Mouse (Mus musculus) spleen, adult 2 months (tissue): ENCODE measurements at regions not wholly inside any gene's neighbourhood (a gene's known extent, or its start where the extent isn't known, plus 50 kb on each side); places are given as distances from the start of the nearest gene placed in this dataset.

Experiments
- DNase-seq, 2 experiments: peaks; one replicate each; pipeline versions ENCODE4 v3.0.0 to v3.0.0-alpha.2; 2012 to 2021; ENCODE audit warnings: low spot score in 2 of 2, low read depth in 1 of 2
- H3K27ac ChIP-seq: fragments of 200-500 bp; 2 replicates; pipeline ENCODE4 v1.5.1; 2012; ENCODE audit warnings: low read length, inconsistent platforms; ENCODE audit not compliant: insufficient read depth
- H3K27me3 ChIP-seq: fragments of 200-500 bp; 2 replicates; pipeline ENCODE4 v1.6.1; 2012; ENCODE audit warnings: mild to moderate bottlenecking, moderate library complexity, low read length, inconsistent platforms; ENCODE audit not compliant: control insufficient read depth, insufficient read depth
- H3K36me3 ChIP-seq: fragments of 200-500 bp; 2 replicates; pipeline ENCODE4 v1.6.1; 2012; ENCODE audit warnings: mild to moderate bottlenecking, low read length, inconsistent platforms; ENCODE audit not compliant: control insufficient read depth, insufficient read depth
- H3K4me1 ChIP-seq: fragments of 200-500 bp; 2 replicates; pipeline ENCODE4 v1.6.1; 2011; ENCODE audit warnings: inconsistent platforms; ENCODE audit not compliant: control insufficient read depth, insufficient read depth, insufficient read length
- H3K4me3 ChIP-seq: fragments of 200-500 bp; 2 replicates; pipeline ENCODE4 v1.5.1; 2011; ENCODE audit warnings: mild to moderate bottlenecking, inconsistent platforms; ENCODE audit not compliant: insufficient read depth, insufficient read length; ENCODE audit errors: extremely low read depth
- CTCF ChIP-seq: fragments of 200-500 bp; IDR thresholded peaks from 2 replicates; pipeline ENCODE4 v1.5.1; 2011; ENCODE audit warnings: mild to moderate bottlenecking, inconsistent platforms; ENCODE audit not compliant: insufficient read depth, insufficient read length, insufficient replicate concordance; ENCODE audit errors: extremely low read depth
- POLR2A ChIP-seq: fragments of 200-500 bp; IDR thresholded peaks from 2 replicates; pipeline ENCODE4 v1.6.1; 2011; ENCODE audit warnings: low read depth, low read length, inconsistent platforms
- WGBS: fragments of 180-500 bp; shearing (Covaris S2); methylation state at CpG from one replicate; pipeline ENCODE4 v1.1.7; 2018; 5-methylcytosine and 5-hydroxymethylcytosine counted together

DNA sequence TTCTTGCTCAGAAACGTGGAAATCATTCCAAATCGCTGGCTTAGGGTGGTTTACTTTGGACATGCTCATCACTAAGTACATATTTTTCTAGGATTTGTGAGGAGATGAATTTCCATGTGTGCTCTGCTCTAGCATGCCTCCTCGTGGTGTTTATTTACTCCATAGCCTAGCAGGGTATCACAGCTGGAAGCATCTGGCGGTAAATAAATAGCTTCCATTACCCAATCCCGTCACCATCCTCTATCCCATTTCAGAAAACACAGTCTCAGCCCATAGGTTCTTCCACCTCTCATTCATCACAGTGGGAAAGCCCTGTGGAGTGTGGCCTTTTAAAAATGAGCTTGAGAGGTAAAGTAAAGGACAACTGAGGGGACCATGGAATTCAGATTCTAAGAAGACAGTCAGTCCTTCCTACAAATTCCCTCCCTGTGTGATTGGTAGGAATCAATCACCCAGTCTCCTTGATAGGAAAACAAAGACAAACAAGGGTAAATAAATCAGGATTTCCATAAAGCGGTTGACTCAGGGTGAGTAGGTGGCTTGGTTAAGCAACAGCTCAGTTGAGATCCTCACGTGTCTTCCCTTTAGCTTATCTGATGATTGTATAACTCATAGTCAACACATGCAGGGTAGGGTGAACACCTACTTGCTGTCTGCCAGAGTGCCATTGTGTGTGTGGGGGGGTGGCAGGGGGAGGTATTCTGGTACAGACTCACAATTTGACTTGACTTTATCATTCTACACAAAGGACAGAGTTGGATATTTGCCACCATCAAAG is 156.9 kb upstream of the Gm12728 start:
- Histone ChIP-seq H3K4me3 (no peak overlapping the region), H3K27ac (no peak overlapping the region), H3K4me1 (no peaks in the 10 kb centered on the region), H3K36me3 (no peaks in the 10 kb centered on the region), H3K27me3 (no peaks in the 10 kb centered on the region)
- no peak for TF ChIP-seq POLR2A
- no peak for TF ChIP-seq CTCF
- WGBS, result 88% methylated on average over 7 of the region's 7 CpGs
- DNase-seq, result no peak

DNA sequence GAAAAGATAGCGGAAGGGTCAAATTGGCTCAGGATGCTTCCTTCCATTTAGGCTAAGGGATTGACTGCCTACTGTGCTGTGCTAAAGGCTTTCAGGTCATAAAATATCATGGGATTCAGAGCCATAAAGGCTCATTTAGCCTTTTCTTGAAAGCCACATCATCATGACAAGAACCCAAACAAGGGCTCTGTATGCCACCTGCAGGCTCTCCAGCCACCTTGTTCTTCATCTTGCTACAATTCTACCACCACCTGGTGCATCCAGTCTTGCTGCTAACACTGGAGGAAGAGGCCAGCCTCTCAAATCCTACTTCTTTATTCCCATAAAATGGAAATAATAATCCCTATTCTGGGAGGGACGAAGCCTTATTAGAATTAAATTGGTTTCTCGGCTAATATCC is 155.9 kb upstream of the Gm12728 start:
- Histone ChIP-seq H3K36me3 (no peaks in the 10 kb centered on the region), H3K27ac (no peak overlapping the region), H3K27me3 (no peaks in the 10 kb centered on the region), H3K4me3 (no peak overlapping the region), H3K4me1 (no peaks in the 10 kb centered on the region)
- 96% methylated on average over 3 of the region's 3 CpGs for WGBS
- no peak for DNase-seq
- TF ChIP-seq POLR2A (no peak), CTCF (no peak)

DNA sequence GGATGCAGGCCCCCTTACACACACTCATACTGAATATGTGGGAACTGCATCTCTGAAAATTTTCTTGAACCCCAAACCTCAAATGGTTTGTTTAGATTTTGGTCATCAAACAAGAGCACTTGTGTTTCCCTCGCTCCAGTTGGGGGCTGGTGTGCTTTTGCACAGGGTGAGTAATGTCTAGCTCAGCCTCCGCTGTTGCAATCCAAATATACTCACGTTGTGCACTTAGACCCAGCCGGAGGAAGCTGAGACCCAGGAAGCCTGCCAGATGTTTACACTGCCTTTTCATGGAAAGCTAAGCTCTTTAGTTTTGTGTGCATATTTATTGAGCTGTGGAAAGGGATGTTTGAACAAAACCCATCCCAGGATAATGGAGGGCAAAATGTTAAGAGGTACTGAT is 148.9 kb upstream of the Gm12728 start:
- TF ChIP-seq CTCF (no peak), POLR2A (no peak)
- 80% methylated on average over 4 of the region's 4 CpGs for WGBS
- H3K4me1 ChIP-seq, result no peaks in the 10 kb centered on the region
- H3K4me3 ChIP-seq, result no peak overlapping the region
- no peaks in the 10 kb centered on the region for H3K36me3 ChIP-seq
- DNase-seq, result no peak
- no peak overlapping the region for H3K27ac ChIP-seq
- H3K27me3 ChIP-seq, result no peaks in the 10 kb centered on the region

DNA sequence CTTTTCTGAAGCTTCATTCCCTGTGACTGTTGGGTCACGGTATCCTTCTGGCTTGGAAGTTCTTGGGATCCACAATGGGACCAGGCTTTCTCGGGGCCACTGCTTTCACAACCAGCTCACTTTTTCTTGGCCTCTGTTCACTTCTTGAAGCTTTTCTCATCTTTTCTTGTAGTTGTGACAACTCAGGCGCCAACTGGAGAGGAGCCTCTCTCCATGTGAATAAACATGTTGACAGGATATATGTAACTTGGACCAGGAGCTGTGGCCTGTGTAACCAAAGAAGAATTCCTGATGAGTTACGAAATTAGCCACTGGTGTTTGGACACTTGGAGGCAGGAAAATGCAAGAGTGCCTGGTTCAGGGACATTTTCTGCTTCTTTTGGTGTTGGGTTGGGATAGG is 148.1 kb upstream of the Gm12728 start:
- 87% methylated on average over 4 of the region's 4 CpGs for WGBS

DNA sequence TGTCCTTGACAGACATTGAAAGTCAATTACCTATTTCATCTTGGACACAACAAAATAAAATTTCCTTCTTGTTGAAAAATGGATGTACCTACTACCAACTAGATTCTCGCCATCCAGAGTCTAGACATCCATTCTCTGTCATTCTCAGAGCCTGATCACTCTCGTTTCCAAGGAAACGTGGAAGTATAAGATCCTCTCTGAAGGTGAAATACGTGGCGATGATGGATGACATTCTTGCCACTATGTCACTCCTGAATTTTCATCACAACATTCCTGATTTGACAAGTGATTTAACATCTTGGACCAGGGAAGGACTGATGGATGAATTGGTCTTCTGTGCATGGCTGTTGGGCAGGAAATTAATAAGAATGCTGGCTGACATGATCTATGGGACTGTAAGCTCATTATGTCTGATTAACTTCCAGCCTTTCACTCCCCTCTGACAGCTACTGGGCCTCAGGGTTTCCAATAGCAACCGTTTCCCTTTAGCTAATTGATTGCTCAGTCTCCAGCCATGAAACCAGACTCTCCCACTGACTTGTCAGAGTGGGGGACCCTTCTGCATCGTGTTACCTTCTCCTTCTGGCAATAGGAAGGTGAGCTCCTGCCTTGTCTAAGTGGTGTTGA is 140.7 kb upstream of the Gm12728 start:
- TF ChIP-seq POLR2A (no peak), CTCF (no peak)
- no peak overlapping the region for H3K4me3 ChIP-seq
- WGBS, result 75% methylated on average over 7 of the region's 7 CpGs
- no peak overlapping the region for H3K27ac ChIP-seq
- DNase-seq, result no peak
- no peaks in the 10 kb centered on the region for H3K4me1 ChIP-seq
- no peaks in the 10 kb centered on the region for H3K36me3 ChIP-seq
- H3K27me3 ChIP-seq, result no peaks in the 10 kb centered on the region

More for the DNA sequence above, 148.1 kb upstream of the Gm12728 start:
- no peak overlapping the region for H3K27ac ChIP-seq
- TF ChIP-seq POLR2A, result no peak
- TF ChIP-seq CTCF, result no peak
- H3K4me1 ChIP-seq, result no peaks in the 10 kb centered on the region
- H3K27me3 ChIP-seq, result no peaks in the 10 kb centered on the region
- no peak for DNase-seq
- no peaks in the 10 kb centered on the region for H3K36me3 ChIP-seq
- no peak overlapping the region for H3K4me3 ChIP-seq

DNA sequence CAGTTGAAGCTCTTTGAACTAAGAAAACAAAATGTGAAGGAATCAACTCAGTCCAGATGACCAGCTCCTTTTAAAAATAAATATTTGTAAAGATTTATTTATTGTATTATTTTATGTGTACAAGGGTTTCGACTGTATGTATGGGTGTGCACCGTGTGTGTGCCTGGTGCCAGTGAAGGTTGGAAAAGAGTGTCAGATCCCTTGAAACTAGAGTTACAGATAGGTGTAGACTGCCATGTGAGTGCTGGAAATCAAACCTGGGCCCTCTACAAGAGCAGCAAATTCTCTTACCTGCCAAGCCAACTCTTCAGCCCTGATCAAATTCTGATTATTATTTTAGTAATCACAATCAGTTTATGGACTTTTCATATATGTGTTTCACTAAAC is 140.2 kb upstream of the Gm12728 start:
- WGBS, result 93% methylated on average over 2 of the region's 2 CpGs
- no peaks in the 10 kb centered on the region for H3K36me3 ChIP-seq
- H3K4me1 ChIP-seq, result no peaks in the 10 kb centered on the region
- no peak for DNase-seq
- no peaks in the 10 kb centered on the region for H3K27me3 ChIP-seq
- H3K27ac ChIP-seq, result no peak overlapping the region
- H3K4me3 ChIP-seq, result no peak overlapping the region
- no peak for TF ChIP-seq POLR2A

DNA sequence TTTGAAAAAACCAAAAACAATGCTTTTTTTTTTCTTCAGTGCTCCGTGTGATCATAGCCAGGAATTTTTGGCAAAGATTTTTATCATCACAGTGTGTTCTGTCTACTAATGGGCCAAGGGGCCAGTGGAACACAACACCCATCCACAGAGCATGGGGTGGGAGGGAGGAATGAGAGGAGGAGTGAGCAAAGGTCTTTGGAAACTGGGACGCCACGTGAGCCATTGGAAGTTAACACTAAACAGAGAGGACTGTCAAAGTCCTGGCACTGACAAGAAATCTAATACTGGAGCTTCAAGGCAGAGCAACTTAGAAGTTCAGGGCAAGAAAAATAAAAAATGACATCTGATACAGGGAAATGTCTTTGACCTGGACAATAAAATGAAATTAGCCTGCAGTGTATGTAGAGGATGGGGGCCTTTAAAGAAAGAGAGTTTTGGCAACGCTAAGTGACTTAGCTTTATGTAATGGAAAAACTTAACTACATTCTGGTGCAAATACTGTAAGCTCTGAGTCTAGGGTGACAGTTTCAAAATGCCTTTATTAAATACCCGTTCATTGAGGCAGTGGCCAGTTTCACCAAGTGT is 133.5 kb upstream of the Gm12728 start:
- TF ChIP-seq CTCF (no peak), POLR2A (no peak)
- no peak overlapping the region for H3K27ac ChIP-seq
- 76% methylated on average over 5 of the region's 5 CpGs for WGBS

More for the DNA sequence above, 133.5 kb upstream of the Gm12728 start:
- H3K27me3 ChIP-seq, result no peaks in the 10 kb centered on the region
- no peaks in the 10 kb centered on the region for H3K4me1 ChIP-seq
- DNase-seq, result no peak
- H3K36me3 ChIP-seq, result no peaks in the 10 kb centered on the region
- H3K4me3 ChIP-seq, result no peak overlapping the region
